Mouse (Mus musculus) lung, adult 2 months (tissue): Measurements from ENCODE around the gene Pgp.
A peak's percentile ranks its signal among the peaks of the same experiment; 100 is the strongest.

Experiments used
- CTCF ChIP-seq: fragments of 200-500 bp; IDR thresholded peaks from 2 replicates; pipeline ENCODE4 v1.5.1; 2011; ENCODE audit warnings: mild to moderate bottlenecking, low read length, control low read depth; ENCODE audit not compliant: insufficient read depth
- POLR2A ChIP-seq: fragments of 200-500 bp; IDR thresholded peaks from 2 replicates; pipeline ENCODE4 v1.6.1; 2011; ENCODE audit warnings: low read depth, mild to moderate bottlenecking, control low read depth, low read length, borderline replicate concordance; ENCODE audit errors: extremely low read depth

DNA sequence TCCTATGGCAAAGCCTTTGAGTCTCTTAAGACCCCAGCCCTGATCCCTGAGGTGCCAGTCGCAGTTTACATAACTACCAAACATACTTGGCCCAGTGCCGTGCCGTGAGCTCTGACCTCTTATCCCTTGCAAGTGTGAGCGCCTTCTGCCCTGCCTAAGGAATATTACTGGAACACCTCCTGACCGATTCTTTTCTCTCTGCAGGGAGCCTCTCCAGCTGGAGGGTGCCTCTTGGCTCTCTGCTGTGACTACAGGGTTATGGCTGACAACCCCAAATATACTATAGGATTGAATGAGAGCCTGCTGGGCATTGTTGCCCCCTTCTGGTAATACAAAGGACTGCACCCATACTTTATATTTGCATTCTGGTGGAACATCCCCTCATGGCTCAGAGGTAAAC lies 33.2 kb upstream of the Pgp start:
- TF ChIP-seq CTCF, result peak; percentile 20; the same call in 1 of the 2 replicates
- no peak for TF ChIP-seq POLR2A
